Comparison of ENCODE assay signal across 8 mouse cellular contexts in the genomic region with DNA sequence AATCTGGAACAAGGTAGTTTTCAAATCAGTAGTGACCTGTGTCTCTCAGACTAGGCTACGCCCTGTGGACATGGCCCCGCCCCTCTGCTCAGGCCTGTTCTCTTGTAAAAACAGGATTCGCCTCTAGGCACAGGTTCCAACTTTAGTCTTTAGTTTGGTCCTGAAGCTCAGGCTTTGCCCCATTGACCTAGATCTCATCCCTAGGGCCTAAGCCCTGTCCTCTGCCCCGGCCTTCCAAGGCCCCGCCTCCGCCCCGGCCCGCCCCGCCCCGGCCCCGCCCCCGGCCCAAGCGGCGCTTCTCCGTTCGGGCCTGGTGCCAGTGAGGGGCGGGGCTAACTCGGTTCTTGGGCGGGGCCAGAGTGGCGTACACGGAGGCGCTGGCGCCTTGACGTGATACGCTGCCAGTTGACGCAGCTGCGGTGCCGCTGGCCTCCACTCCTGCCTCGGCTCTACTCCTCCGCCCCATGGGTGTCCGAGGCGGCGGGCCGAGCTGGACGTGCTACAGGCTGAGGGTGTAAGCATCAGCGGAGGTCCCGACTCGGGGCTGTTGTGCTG. TPM values are rescaled to one million over a fixed set of nuclear protein-coding genes. Genes with fewer than 3 reads are reported as not detected.
DNase-seq lines count a peak whose midpoint lies in the region; ATAC-seq and TF ChIP-seq lines count a peak whose summit lies in the region.

A gene (plus strand): TSS at position 384 of the 555 bp plus-strand sequence.

- H3K4me1 ChIP-seq in embryonic facial prominence, embryonic 13.5 days, result peaks cover 5% of the 10 kb centered on the region; the same call in 1 of the 2 replicates
- H3K4me1 ChIP-seq in kidney, adult 2 months (ENCODE audit: control insufficient read depth, insufficient read depth, low read length), result peaks cover 8% of the 10 kb centered on the region; the same call in 1 of the 2 replicates
- peaks cover 6% of the 10 kb centered on the region for H3K4me1 ChIP-seq in limb, embryonic 12.5 days (replicated peaks)
- H3K4me1 ChIP-seq in midbrain, embryonic 15.5 days, result peaks cover 5% of the 10 kb centered on the region
- H3K4me1 ChIP-seq in spleen, adult 2 months (ENCODE audit: control insufficient read depth, insufficient read depth, insufficient read length), result peaks cover 8% of the 10 kb centered on the region; the same call in 1 of the 2 replicates

- 0 out of 2 replicates have a peak within 1 kb of the TSS, but pooled peaks have one; percentile 28 for H3K27ac ChIP-seq in embryonic facial prominence, embryonic 13.5 days
- H3K27ac ChIP-seq in kidney, adult 2 months (ENCODE audit: insufficient read depth, low read depth, low read length), result peak within 1 kb of the TSS; percentile 83
- peak within 1 kb of the TSS; percentile 84 for H3K27ac ChIP-seq in limb, embryonic 12.5 days
- peak within 1 kb of the TSS; percentile 77 for H3K27ac ChIP-seq in midbrain, embryonic 15.5 days
- peak within 1 kb of the TSS; percentile 89 for H3K27ac ChIP-seq in spleen, adult 2 months (ENCODE audit: insufficient read depth, low read length)

- H3K4me3 ChIP-seq in embryonic facial prominence, embryonic 13.5 days, result peak within 1 kb of the TSS; percentile 82
- peak within 1 kb of the TSS; percentile 97 for H3K4me3 ChIP-seq in kidney, adult 2 months (ENCODE audit: insufficient read depth, low read depth, low read length)
- H3K4me3 ChIP-seq in limb, embryonic 12.5 days (replicated peaks), result peak within 1 kb of the TSS; percentile 87
- peak within 1 kb of the TSS; percentile 64 for H3K4me3 ChIP-seq in midbrain, embryonic 15.5 days
- H3K4me3 ChIP-seq in spleen, adult 2 months (ENCODE audit: extremely low read depth, insufficient read depth, insufficient read length), result peak within 1 kb of the TSS; percentile 96

- H3K27me3 ChIP-seq in embryonic facial prominence, embryonic 13.5 days, result no peaks in the 10 kb centered on the region
- no peaks in the 10 kb centered on the region for H3K27me3 ChIP-seq in kidney, adult 2 months (replicated peaks; ENCODE audit: control insufficient read depth, insufficient read depth, low read length)
- no peaks in the 10 kb centered on the region for H3K27me3 ChIP-seq in limb, embryonic 12.5 days
- H3K27me3 ChIP-seq in midbrain, embryonic 15.5 days (replicated peaks), result no peaks in the 10 kb centered on the region
- H3K27me3 ChIP-seq in spleen, adult 2 months (ENCODE audit: control insufficient read depth, insufficient read depth, low read length), result no peaks in the 10 kb centered on the region

- TF ChIP-seq POLR2A in kidney, adult 2 months (IDR thresholded peaks at IDR 0.05; ENCODE audit: low read depth, low read length), result peak; percentile 94
- TF ChIP-seq POLR2A in spleen, adult 2 months (IDR thresholded peaks at IDR 0.05; ENCODE audit: low read depth, low read length), result peak; percentile 90

- WGBS in embryonic facial prominence, embryonic 13.5 days, result 2% methylated on average over 38 of the region's 38 CpGs
- under 1% methylated on average over 38 of the region's 38 CpGs for WGBS in kidney, adult 2 months
- 3% methylated on average over 38 of the region's 38 CpGs for WGBS in limb, embryonic 12.5 days
- WGBS in midbrain, embryonic 15.5 days, result under 1% methylated on average over 37 of the region's 38 CpGs
- WGBS in spleen, adult 2 months, result 1% methylated on average over 38 of the region's 38 CpGs

- ATAC-seq in embryonic facial prominence, embryonic 13.5 days (ENCODE audit: insufficient number of reproducible peaks, insufficient read depth, low FRiP score, low TSS enrichment, low read depth), result peak; percentile 97
- ATAC-seq in limb, embryonic 12.5 days (ENCODE audit: insufficient number of reproducible peaks, insufficient read depth, low FRiP score, low TSS enrichment, low read depth), result peak; percentile 98
- ATAC-seq in midbrain, embryonic 15.5 days (replicated peaks), result peak; percentile 100

- peak within 1 kb of the TSS; percentile 90 for H3K9ac ChIP-seq in embryonic facial prominence, embryonic 13.5 days
- H3K9ac ChIP-seq in limb, embryonic 12.5 days (replicated peaks), result peak within 1 kb of the TSS; percentile 85
- H3K9ac ChIP-seq in midbrain, embryonic 15.5 days, result peak within 1 kb of the TSS; percentile 60

- no peak for TF ChIP-seq CTCF in kidney, adult 2 months (conservative IDR thresholded peaks at IDR 0.05; ENCODE audit: insufficient read depth, insufficient read length, low read depth, low read length)
- TF ChIP-seq CTCF in spleen, adult 2 months (IDR thresholded peaks at IDR 0.05; ENCODE audit: extremely low read depth, insufficient read depth, insufficient read length, insufficient replicate concordance), result no peak

- peak within 1 kb of the TSS; percentile 70 for H3K4me2 ChIP-seq in embryonic facial prominence, embryonic 13.5 days
- peak within 1 kb of the TSS; percentile 68 for H3K4me2 ChIP-seq in limb, embryonic 12.5 days
- peak within 1 kb of the TSS; percentile 57 for H3K4me2 ChIP-seq in midbrain, embryonic 15.5 days

- peak; percentile 93 for DNase-seq in 3134 (ENCODE audit: extremely low read depth, insufficient read length, low spot score)
- peak; percentile 99 for DNase-seq in adrenal gland, postnatal 36 days
- DNase-seq in heart, adult 18-20 months, result peak; percentile 97 to 100
- DNase-seq in kidney, adult 2 months, result peak; percentile 98
- DNase-seq in spleen, adult 2 months (ENCODE audit: low read depth in 1 of 2, low spot score in 2 of 2), result peak; percentile 86 to 99

- H3K36me3 ChIP-seq in embryonic facial prominence, embryonic 13.5 days, result peaks cover 29% of the 10 kb centered on the region
- peaks cover 3% of the 10 kb centered on the region for H3K36me3 ChIP-seq in kidney, adult 2 months (ENCODE audit: control insufficient read depth, insufficient read depth, low read length)
- H3K36me3 ChIP-seq in limb, embryonic 12.5 days, result peaks cover 26% of the 10 kb centered on the region
- H3K36me3 ChIP-seq in midbrain, embryonic 15.5 days (replicated peaks), result peaks cover 10% of the 10 kb centered on the region
- peaks cover 10% of the 10 kb centered on the region for H3K36me3 ChIP-seq in spleen, adult 2 months (ENCODE audit: control insufficient read depth, insufficient read depth, low read length)

- no peaks in the 10 kb centered on the region for H3K9me3 ChIP-seq in embryonic facial prominence, embryonic 13.5 days
- H3K9me3 ChIP-seq in limb, embryonic 12.5 days, result no peaks in the 10 kb centered on the region
- H3K9me3 ChIP-seq in midbrain, embryonic 15.5 days, result no peaks in the 10 kb centered on the region

RNA-seq across cellular contexts. Expression of the gene that starts here (rescaled TPM):
- 10 to 100 TPM; 49.0 to 53.7 TPM for total RNA-seq in adrenal gland, postnatal 36 days (2021)
- 58.0 and 61.0 TPM in 2 replicates for polyA plus RNA-seq in embryonic facial prominence, embryonic 13.5 days (2015; fragmentation: Nextera tagmentation; extraction: Ambion mirVana)
- total RNA-seq in heart, adult 18-20 months (2021), result 10 to 100 TPM; 48.0 to 57.0 TPM
- polyA plus RNA-seq in kidney, adult 2 months (2012; rRNA removed), result 11.4 and 12.1 TPM in 2 replicates
- polyA plus RNA-seq in limb, embryonic 12.5 days (2016; fragmentation: Nextera tagmentation; extraction: Ambion mirVana), result 50.4 and 53.5 TPM in 2 replicates
- polyA plus RNA-seq in midbrain, embryonic 15.5 days (2015; fragmentation: Nextera tagmentation; extraction: Ambion mirVana), result 84.3 and 89.3 TPM in 2 replicates
- 9.0 and 9.6 TPM in 2 replicates for polyA plus RNA-seq in spleen, adult 2 months (2012; rRNA removed)

Comparison
In these comparisons a context has a peak if more than half of its experiments do, and no peak if none do; other contexts are left out.
1. Peak in every context shown above with its lines: DNase-seq, ATAC-seq, H3K4me3 ChIP-seq and H3K27ac ChIP-seq.
2. H3K27ac ChIP-seq: peak in every context shown above with its lines; median percentile 89 in spleen, adult 2 months; 84 in limb, embryonic 12.5 days; 83 in kidney, adult 2 months; 77 in midbrain, embryonic 15.5 days; 28 in embryonic facial prominence, embryonic 13.5 days.